Mouse (Mus musculus) adrenal gland, postnatal 10 days (tissue): ENCODE data around the gene Gm9837. TPM values are rescaled to one million over a fixed set of nuclear protein-coding genes. Genes with fewer than 3 reads are reported as not detected.

Experiments used
- DNase-seq: peaks from one replicate; pipeline ENCODE4 v3.0.0; 2021; ENCODE audit warnings: mixed read lengths
- total RNA-seq, 2 experiments: library from RNA; stranded (reverse); gene quantifications; 2 replicates each; pipeline ENCODE4 v1.2.3; 2021

Gm9837 gene
- total RNA-seq, 2 experiments from 2014 or later = not detected

DNA sequence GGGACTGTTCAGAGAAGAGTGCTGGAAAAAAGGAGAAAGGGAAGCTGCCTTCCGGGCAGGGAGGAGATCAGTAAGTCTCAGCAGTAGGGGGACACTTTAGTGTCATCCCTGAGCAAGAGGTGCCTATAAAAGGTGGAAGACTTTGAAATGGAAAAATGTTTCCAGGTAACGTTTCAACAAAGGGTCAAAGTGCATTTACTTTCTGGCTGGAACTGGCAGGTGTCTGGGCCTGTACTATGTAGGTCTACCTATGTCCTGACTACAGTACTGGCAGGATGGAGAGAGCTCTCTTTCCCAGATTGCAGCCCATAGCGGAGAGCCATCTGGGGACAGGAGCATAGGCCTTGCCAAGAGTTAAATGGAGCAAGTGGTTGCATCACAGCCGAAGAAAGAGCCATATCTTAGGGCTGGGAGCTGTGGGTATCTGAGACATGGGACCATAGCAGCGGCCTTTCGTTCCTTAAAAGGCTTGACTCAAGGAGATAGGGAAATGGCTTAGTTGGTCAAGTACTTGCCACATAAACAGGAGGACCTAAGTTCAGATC lies 44.5 kb downstream of the Gm9837 start:
- peak; percentile 37 for DNase-seq

DNA sequence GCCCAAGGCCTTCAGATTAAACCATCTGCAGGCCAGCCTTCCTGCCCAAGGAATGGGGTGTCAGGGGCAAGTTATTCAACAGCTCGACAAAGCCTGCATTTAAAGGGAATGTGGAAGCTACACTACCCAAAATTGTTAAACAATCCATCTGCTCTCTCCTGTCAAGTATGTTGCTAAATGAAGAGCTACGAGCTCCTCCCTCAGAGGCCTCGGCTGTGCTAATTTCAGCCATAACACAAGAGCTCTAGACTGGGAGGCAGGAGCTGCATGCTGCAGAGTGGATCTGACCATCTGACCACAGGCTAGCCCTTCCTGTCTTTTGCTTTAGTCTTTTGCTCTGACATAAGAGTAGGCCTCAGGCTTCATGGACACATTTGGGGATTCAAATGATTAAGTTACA lies 45.0 kb downstream of the Gm9837 start:
- DNase-seq = no peak

DNA sequence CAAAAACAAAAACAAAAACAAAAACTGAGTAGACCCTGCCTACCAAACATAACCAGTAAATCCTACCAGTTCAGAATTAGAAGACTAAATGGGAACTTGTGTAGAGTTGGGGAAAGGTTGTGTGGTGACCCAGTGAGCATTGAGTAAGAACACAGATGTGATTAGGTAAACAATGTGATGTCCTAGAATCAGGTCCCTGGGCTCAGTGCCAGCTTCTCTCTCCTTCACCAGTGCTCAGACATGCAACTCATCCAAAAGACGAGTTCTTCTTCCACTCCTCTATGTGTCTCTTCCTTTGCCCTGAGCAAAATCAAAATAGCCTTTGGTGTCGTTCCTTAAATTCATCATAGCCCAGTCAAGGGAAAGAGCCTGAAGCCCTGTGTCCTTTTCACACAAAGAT lies 45.5 kb downstream of the Gm9837 start:
- peak; percentile 70 for DNase-seq

DNA sequence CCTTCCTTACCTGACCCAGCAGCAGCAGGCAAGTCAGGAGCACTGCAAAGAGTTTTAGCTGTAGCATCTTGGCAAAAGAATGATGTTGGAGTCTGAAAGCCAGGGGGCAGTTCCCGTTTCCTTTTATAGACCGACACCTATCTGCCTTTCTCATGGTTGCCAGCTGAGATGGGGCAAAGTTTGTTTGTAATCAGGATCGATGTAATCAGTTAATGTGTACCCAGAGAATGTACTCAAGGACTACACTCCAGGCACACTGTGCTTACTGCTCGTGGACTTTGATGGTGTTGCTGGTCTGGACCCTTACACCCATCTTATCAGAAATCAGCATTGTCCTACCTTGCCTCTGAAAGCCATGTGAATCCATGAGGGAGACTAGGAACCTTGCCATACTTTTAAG lies 47.2 kb downstream of the Gm9837 start, which contains the start of gene Leap2:
TSS of gene Leap2 (minus strand) at position 135 of the 400 bp plus-strand sequence.
- no peak for DNase-seq

Other genes with a start within 250 kb of the Gm9837 start
- gene Hspa4, start 170.0 kb downstream of the Gm9837 start, total RNA-seq = 100 to 1,000 TPM; 146 to 151 TPM
- 10 to 100 TPM; 11.2 to 11.4 TPM for gene Zcchc10, start 145.8 kb downstream of the Gm9837 start, total RNA-seq
- 100 to 1,000 TPM; 142 to 154 TPM for gene Aff4, start 119.6 kb downstream of the Gm9837 start, total RNA-seq
- gene Leap2, start 47.3 kb downstream of the Gm9837 start, total RNA-seq = 10 to 100 TPM in 1 of 2 experiments, 1 to 10 TPM in 1; 6.0 to 31.0 TPM
- 1,000 to 10,000 TPM; 1,893 to 1,933 TPM for gene Uqcrq, start 39.6 kb downstream of the Gm9837 start, total RNA-seq
- gene Gdf9, start 39.5 kb downstream of the Gm9837 start, total RNA-seq = 1 to 10 TPM in 1 of 2 experiments, under 1 TPM in 1; 0.70 to 1.1 TPM
- gene Gm10447, start 13.4 kb downstream of the Gm9837 start, total RNA-seq = under 1 TPM; 0.12 to 0.15 TPM
- 1 to 10 TPM; 3.2 to 5.4 TPM for gene Shroom1, start 13.3 kb downstream of the Gm9837 start, total RNA-seq
- gene Gm9945, start 9.7 kb upstream of the Gm9837 start, total RNA-seq = not detected
- under 1 TPM; 0.60 to 0.94 TPM for gene Sowaha, start 9.8 kb upstream of the Gm9837 start, total RNA-seq
- gene Sept8, start 48.8 kb upstream of the Gm9837 start, total RNA-seq = 10 to 100 TPM; 41.2 to 49.2 TPM
- 10 to 100 TPM; 24.2 to 26.5 TPM for gene Kif3a, start 96.9 kb upstream of the Gm9837 start, total RNA-seq
- gene Il4, start 148.2 kb upstream of the Gm9837 start, total RNA-seq = not detected
- gene Il13, start 164.2 kb upstream of the Gm9837 start, total RNA-seq = not detected
- gene Rad50, start 236.8 kb upstream of the Gm9837 start, total RNA-seq = 10 to 100 TPM; 12.6 to 16.8 TPM